Mouse (Mus musculus) T-helper 17 cell (primary cell): ENCODE results near the gene Ciz1.

ENCODE experiments used
- in situ Hi-C, 2 experiments: fragments of 300-600 bp; cut with MboI, MseI; formaldehyde crosslinking; loops; 1 replicate in 1 of 2; 2 replicates in 1 of 2; pipeline ENCODE4 v1.15.1; 2025; ENCODE audit warnings: high pct_unique_total_duplicates in 2 of 2

The Ciz1 gene

DNA sequence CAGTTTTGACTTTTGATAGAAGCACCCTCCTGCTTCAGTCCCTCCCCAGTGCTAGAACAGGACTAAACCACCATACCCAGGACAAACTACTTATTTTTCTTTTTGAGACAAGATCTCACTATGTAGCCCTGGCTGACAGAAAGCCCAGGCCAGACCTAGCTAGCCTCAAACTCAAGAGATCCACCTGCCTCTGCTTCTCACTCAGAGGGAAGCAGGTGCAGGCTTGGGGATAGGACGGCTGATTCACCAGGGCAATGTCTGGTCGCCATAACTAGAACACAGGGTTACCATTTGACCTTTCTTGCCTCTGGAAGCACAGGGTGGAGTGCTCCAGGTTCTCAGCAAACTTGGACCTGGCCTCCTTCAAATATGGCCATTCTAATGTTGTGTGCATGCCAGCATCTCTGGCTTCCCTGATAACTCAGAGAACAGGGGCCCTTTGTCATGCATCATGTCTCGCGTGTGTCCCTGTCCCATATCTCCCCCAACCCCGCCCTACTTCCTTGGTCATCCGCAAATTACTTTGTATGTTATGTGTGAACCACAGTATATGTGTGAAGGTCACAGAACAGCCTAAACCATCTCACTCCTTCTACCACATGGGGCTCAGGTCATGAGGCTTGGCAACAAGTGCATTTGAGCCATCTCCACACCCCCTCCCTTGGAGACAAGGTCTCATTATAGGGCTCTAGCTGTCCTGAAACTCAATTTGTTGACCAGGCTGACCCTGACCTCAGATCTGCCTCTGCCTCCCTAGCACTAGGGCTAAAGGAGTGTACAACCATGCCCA, 60.8 kb downstream of the Ciz1 start:
- in situ Hi-C loops, result no loop called here

GRCm38 (mm10) chr2:32413936-32414335, 61.8 kb downstream of the Ciz1 start:
- in situ Hi-C loops, result no loop called here

GRCm38 (mm10) chr2:32415801-32416200, 63.7 kb downstream of the Ciz1 start:
- in situ Hi-C loops, result loop anchor here in 1 of 2 experiments (5.0 kb wide), 1 partner anchor 72 kb away; no protein-coding TSS in a partner anchor

DNA sequence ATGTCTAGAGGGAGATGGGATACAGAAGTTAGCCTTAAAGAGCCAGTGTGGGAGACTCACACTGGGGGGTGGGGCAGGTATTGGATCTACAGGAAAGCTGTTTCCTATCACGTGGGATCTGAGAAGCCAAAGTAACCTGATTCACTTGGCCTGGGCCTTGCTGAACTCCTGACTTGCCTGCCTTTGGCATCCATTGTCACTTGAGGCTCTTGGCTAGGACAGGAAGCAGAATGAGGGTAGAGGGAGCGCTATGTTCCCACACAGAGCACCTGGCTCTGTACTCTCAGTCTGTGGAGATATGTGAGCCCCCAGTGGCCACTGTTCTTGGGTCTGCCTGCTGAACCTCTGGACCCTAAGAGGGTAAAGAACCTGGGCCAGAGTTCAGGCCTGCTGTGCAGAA, 64.4 kb downstream of the Ciz1 start:
- in situ Hi-C loops, result loop anchor here in 1 of 2 experiments (5.0 kb wide), 1 partner anchor 71 kb away; no protein-coding TSS in a partner anchor

GRCm38 (mm10) chr2:32417486-32417885, 65.4 kb downstream of the Ciz1 start:
- in situ Hi-C loops, result loop anchor here in 1 of 2 experiments (5.0 kb wide), 1 partner anchor 70 kb away; no protein-coding TSS in a partner anchor

DNA sequence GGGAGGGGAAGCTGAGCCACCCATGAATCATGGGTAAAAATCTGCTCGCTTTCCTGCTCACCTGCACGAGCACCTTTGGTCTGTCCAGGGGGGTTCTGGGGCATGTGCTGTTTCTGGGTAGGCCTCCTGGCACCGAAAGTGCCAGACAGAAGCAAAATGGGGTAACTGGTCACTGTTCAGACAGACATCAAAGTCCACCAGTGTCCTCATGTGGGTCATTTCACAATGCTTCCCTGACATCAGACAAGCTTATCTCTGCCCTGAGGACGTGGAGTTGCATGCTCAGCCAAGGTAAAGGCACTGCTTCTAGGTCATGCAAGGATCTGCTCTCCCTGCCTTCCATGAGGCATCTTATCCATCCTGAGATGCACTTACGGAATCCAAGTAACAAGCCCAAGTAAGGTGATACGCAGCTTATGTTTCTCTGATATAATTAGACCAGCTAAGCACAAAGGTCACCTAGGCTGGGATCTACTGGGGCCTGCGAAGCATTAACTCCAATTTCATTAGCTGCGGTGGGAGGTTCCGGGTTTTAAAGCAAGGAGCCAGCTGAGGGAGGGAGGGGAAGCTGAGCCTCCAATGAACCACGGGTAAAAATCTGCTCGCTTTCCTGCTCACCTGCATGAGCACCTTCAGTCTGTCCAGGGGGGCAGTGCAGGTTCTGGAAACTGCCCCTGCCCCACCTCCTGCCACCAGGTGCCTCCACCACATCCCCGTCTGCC, 66.5 kb downstream of the Ciz1 start:
- in situ Hi-C loops, result loop anchor here in 1 of 2 experiments (5.0 kb wide), 1 partner anchor 69 kb away; no protein-coding TSS in a partner anchor

DNA sequence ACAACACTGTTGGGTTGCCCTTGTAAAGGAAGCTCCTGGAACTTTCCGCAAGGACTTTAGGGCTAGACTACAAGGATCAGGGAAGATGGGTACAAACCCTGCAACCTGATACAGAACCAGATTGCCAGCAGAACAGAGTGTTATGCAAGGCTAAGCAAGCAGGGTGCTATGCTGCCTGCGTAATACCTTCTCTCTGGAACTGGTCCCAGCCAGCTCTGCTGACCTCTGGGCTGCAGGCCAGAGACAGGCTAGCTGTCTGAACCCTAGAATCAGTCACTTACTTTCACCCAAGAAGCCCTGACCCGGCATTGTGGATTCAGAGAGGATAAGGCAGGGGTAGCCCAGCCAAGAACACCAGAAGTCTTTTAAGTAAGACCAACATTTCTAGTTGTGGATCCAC, 67.2 kb downstream of the Ciz1 start:
- in situ Hi-C loops, result loop anchor here in 1 of 2 experiments (5.0 kb wide), 1 partner anchor 68 kb away; no protein-coding TSS in a partner anchor

DNA sequence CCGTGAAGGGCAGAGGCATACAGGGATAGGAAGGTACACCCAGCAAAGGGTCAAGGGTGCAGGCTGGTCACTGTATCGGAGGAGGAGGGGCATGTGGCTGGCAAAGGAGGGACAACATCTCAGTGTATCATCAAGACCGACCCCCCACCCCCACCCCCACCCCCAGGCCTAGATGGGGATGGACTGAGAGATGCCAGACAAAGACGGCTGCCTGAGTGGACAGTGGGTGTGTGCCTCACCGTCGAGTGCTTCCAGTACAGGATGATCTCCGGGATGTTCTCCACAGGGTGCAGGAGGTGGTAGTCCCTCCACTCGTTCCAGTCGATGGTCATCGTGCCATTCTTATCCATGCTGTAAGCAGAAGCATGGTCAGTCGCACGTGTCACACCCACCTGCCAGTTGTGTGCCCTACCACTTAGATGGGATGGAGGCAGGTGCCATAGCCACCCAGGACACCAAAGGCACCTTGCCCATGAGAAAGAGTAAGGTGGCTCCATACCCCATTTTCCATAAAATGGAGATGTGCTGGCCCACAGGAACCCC, 68.0 kb downstream of the Ciz1 start:
- in situ Hi-C loops, result no loop called here

- in situ Hi-C loops, result no loop called here
These were observed 68.5 kb downstream of the Ciz1 start for GRCm38 (mm10) chr2:32420647-32421046.

- in situ Hi-C loops, result no loop called here
These were observed 69.7 kb downstream of the Ciz1 start for GRCm38 (mm10) chr2:32421851-32422251.

DNA sequence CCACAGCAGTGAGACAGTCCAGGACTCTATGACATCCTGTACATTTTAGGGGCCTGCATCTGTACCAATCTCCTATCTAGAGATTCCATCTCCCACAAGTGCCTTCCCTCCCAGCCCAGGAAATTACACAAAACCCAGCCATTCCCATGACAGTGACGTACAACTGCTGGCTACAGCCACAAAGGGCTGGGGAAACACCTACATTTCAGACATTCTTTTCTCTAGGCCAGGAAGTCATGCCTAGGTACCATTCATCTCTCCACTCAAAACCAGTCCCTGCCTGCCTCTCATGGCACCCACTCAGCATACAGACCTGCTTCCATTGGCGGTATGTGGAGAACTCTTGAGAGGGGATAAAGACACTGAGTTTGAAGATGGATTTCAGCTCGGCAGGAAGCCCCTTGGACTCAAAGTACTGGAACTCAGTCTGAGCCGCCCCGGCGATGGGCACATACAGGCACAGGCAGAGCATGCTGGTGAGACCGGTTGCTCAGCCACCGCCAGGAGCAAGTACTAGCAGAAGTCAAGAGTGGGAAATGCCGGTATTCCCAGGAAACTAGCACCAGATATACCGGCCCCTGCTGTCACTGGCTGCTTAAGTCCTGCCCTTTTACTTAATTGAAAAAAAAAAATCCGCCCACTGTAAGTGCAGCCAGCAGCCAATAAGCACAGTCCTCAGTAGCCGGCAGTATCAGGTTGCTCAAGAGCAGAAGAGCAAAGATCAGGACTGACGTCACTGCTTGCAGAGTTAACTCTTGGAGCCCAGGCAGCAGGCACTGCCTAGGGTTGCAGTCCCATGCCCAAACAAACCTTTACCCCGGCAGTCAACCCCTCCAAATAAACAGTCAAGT, 71.6 kb downstream of the Ciz1 start:
- in situ Hi-C loops, result no loop called here

DNA sequence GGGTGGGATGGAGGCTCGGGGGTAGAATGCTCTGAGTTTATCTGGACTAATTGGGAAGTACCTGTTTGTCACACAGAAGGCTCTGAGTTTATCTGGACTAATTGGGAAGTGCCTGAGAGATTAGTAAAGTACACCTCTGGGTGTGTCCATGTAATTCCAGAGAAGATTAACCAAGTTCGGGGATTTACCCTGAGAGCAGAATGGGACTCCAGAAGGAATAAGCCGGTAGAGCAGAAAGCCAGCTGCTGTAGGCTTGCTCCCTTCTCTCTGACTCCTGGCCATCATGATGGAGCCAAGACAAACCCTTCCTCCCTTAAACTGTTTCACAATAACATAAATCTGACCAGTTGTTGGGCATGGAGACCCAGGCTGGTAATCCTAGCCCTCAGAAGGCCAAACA, 72.7 kb downstream of the Ciz1 start:
- in situ Hi-C loops, result no loop called here

DNA sequence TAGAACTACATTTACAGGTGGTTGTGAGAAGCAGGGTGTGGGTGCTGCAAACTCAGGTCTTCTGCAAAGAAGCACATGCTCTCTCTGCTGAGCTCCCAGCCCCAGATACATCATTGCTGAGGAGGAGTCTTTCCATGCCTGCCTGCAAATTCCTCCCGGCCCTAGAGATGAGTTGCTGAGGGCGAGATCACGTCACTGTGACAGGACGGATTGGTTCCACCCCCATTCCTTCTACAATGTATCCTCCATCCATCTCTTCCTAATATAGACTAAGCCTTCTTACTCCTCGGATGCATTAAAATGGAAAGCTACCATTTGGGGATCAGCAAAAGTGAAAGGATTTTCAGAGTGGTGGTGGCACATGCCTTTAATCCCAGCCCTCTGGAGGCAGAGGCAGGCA, 73.4 kb downstream of the Ciz1 start:
- in situ Hi-C loops, result no loop called here

- in situ Hi-C loops, result no loop called here
These were observed 74.0 kb downstream of the Ciz1 start for GRCm38 (mm10) chr2:32426141-32426540.

DNA sequence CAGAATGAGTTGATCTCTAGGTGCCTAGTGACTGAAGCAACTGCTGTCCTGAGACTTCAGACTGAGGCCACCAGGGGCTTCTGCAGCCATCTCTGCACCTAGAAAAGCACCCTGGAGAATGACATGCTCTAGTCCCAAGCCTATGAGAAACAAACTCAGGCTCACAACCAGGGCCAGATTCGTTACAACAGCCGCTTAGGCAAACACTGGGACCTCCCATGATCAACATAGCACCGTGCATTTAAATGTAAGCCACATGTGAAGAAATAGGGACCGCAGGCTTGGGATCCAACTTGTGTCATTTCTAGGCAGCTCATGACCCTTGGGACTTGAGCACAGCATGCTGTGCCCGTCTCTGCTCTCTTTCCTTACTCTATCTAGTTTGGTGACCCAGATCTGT, 75.6 kb downstream of the Ciz1 start:
- in situ Hi-C loops, result no loop called here

GRCm38 (mm10) chr2:32428262-32428722, 76.2 kb downstream of the Ciz1 start:
- in situ Hi-C loops, result no loop called here

- in situ Hi-C loops, result no loop called here
These were observed 77.2 kb downstream of the Ciz1 start for GRCm38 (mm10) chr2:32429215-32429891.
